Mouse (Mus musculus): ENCODE data around the gene Creld2. TPM values are rescaled to one million over a fixed set of nuclear protein-coding genes. Genes with fewer than 3 reads are reported as not detected.

The Creld2 gene
- polyA plus RNA-seq, 1 experiment from 2014 or later: 126 TPM

- Histone ChIP-seq H3K4me3 (peak overlapping the region; percentile 69; the same call in 1 of the 2 replicates), H3K9me3 (no peaks in the 10 kb centered on the region), H3K4me1 (peaks cover 67% of the 10 kb centered on the region), H3K27ac (peak overlapping the region; percentile 92; the same call in 1 of the 2 replicates), H3K27me3 (ENCODE audit: insufficient read depth, poor library complexity, severe bottlenecking) (no peaks in the 10 kb centered on the region), H3K36me3 (no peaks in the 10 kb centered on the region)
- no peak for DNase-seq (ENCODE audit: low spot score)
- 77% methylated on average over 6 of the region's 6 CpGs for WGBS
Observed at GRCm38 (mm10) chr15:88836031-88836430, 16.6 kb downstream of the Creld2 start.

DNA sequence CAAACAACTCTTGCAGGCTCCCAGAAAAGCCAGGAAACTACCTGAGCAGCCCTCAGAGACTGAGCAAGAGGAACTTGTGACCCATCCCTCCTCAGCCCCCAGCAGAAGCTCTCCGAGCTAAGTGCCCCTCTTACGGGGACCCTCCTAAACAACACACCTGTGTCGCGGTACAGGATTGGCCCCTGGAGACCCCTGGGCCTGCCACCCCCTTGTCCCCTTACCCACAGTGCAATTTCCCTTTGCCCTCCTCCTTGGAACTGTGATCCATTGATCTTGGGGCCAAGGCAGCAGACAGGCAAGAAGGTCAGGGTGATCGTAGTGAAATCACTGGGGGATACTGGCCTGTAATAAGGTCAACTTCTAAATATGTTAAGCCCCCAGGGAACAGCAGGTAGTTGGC lies 17.1 kb downstream of the Creld2 start:
- 76% methylated on average over 5 of the region's 5 CpGs for WGBS
- Histone ChIP-seq H3K27me3 (ENCODE audit: insufficient read depth, poor library complexity, severe bottlenecking) (no peaks in the 10 kb centered on the region), H3K4me3 (peak overlapping the region; percentile 69), H3K27ac (peak overlapping the region; percentile 92), H3K36me3 (no peaks in the 10 kb centered on the region), H3K4me1 (peaks cover 67% of the 10 kb centered on the region), H3K9me3 (no peaks in the 10 kb centered on the region)
- DNase-seq (ENCODE audit: low spot score): no peak

- Histone ChIP-seq H3K4me1 (peaks cover 67% of the 10 kb centered on the region), H3K36me3 (no peaks in the 10 kb centered on the region)
- 1% methylated on average over 39 of the region's 39 CpGs for WGBS
Observed at GRCm38 (mm10) chr15:88837199-88837932, 17.9 kb downstream of the Creld2 start.

DNA sequence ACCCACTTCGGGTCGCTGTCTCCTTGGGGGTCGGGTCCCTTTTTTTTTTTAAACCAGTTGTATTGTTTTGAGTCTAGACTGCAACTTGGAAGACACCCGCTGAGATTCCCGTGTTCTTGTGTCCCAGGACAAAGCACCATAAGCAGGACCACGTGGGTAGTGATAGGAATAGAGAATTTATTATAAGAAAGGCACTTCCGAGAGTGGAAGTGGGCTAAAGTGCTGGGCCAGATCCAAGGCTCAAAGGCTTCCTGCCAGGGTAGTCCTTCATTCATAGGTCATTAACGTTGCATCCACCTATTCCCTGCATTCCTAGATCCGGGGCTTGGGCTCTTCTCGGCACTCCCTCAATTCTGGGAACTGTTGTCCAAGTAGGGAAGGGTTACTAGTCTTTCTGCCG lies 18.5 kb downstream of the Creld2 start:
- no peak for DNase-seq (ENCODE audit: low spot score)
- no peaks in the 10 kb centered on the region for H3K9me3 ChIP-seq
- peaks cover 65% of the 10 kb centered on the region for H3K4me1 ChIP-seq
- peak overlapping the region; percentile 92 for H3K27ac ChIP-seq
- 1% methylated on average over 11 of the region's 11 CpGs for WGBS
- no peaks in the 10 kb centered on the region for H3K36me3 ChIP-seq
- no peaks in the 10 kb centered on the region for H3K27me3 ChIP-seq (ENCODE audit: insufficient read depth, poor library complexity, severe bottlenecking)
- H3K4me3 ChIP-seq: peak overlapping the region; percentile 69

More at GRCm38 (mm10) chr15:88837199-88837932, 17.9 kb downstream of the Creld2 start:
- Histone ChIP-seq H3K4me3 (peak overlapping the region; percentile 69), H3K27ac (peak overlapping the region; percentile 92), H3K9me3 (no peaks in the 10 kb centered on the region), H3K27me3 (ENCODE audit: insufficient read depth, poor library complexity, severe bottlenecking) (no peaks in the 10 kb centered on the region)
- DNase-seq (ENCODE audit: low spot score): peak; percentile 86

- H3K4me1 ChIP-seq: peaks cover 77% of the 10 kb centered on the region
Observed at GRCm38 (mm10) chr15:88839271-88839670, 19.8 kb downstream of the Creld2 start.

DNA sequence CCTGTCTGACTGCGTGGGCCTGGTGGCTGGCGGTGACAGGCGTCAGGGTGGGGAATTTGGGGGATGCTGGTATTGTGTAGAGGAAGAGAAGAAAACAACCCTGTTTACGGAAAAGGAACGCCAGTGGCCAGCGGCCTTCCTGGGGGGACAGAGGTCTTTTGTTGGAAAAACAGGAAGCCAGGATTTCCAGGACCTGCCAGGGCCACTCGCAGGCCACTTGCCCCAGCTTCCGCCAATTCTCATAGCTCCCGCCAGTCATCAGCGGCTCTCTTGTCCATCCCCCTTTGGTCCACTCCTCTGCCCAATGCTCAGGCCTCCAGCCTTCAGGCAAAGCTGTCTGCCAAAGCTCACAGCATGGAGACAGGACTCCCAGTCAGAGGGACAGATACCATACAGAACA lies 20.7 kb downstream of the Creld2 start:
- Histone ChIP-seq H3K4me3 (no peak overlapping the region), H3K27ac (peak overlapping the region; percentile 95), H3K27me3 (ENCODE audit: insufficient read depth, poor library complexity, severe bottlenecking) (no peaks in the 10 kb centered on the region), H3K36me3 (no peaks in the 10 kb centered on the region), H3K4me1 (peaks cover 78% of the 10 kb centered on the region), H3K9me3 (no peaks in the 10 kb centered on the region)
- DNase-seq (ENCODE audit: low spot score): peak; percentile 89
- WGBS: 22% methylated on average over 10 of the region's 10 CpGs

More at GRCm38 (mm10) chr15:88839271-88839670, 19.8 kb downstream of the Creld2 start:
- WGBS: 8% methylated on average over 9 of the region's 9 CpGs
- Histone ChIP-seq H3K36me3 (no peaks in the 10 kb centered on the region), H3K27ac (peak overlapping the region; percentile 95), H3K9me3 (no peaks in the 10 kb centered on the region), H3K4me3 (peak overlapping the region; percentile 38), H3K27me3 (ENCODE audit: insufficient read depth, poor library complexity, severe bottlenecking) (no peaks in the 10 kb centered on the region)
- DNase-seq (ENCODE audit: low spot score): peak; percentile 96

- Histone ChIP-seq H3K27me3 (ENCODE audit: insufficient read depth, poor library complexity, severe bottlenecking) (no peaks in the 10 kb centered on the region), H3K9me3 (no peaks in the 10 kb centered on the region), H3K4me1 (peaks cover 76% of the 10 kb centered on the region), H3K4me3 (no peak overlapping the region), H3K36me3 (no peaks in the 10 kb centered on the region), H3K27ac (peak overlapping the region; percentile 95)
- DNase-seq (ENCODE audit: low spot score): no peak
- 90% methylated on average over 2 of the region's 2 CpGs for WGBS
Observed at GRCm38 (mm10) chr15:88841160-88841559, 21.7 kb downstream of the Creld2 start.

GRCm38 (mm10) chr15:88841580-88842299 lies 22.3 kb downstream of the Creld2 start:
- H3K27ac ChIP-seq: peak overlapping the region; percentile 95
- H3K4me1 ChIP-seq: peaks cover 70% of the 10 kb centered on the region
- H3K36me3 ChIP-seq: no peaks in the 10 kb centered on the region
- no peak overlapping the region for H3K4me3 ChIP-seq
- no peaks in the 10 kb centered on the region for H3K9me3 ChIP-seq
- WGBS: 81% methylated on average over 3 of the region's 3 CpGs
- no peaks in the 10 kb centered on the region for H3K27me3 ChIP-seq (ENCODE audit: insufficient read depth, poor library complexity, severe bottlenecking)
- DNase-seq (ENCODE audit: low spot score): no peak

- WGBS: 63% methylated on average over 3 of the region's 3 CpGs
- peak overlapping the region; percentile 95 for H3K27ac ChIP-seq
- no peaks in the 10 kb centered on the region for H3K9me3 ChIP-seq
- no peak overlapping the region for H3K4me3 ChIP-seq
- DNase-seq (ENCODE audit: low spot score): no peak
- H3K4me1 ChIP-seq: peaks cover 66% of the 10 kb centered on the region
- no peaks in the 10 kb centered on the region for H3K36me3 ChIP-seq
- no peaks in the 10 kb centered on the region for H3K27me3 ChIP-seq (ENCODE audit: insufficient read depth, poor library complexity, severe bottlenecking)
Observed at GRCm38 (mm10) chr15:88842300-88842673, 22.8 kb downstream of the Creld2 start.

GRCm38 (mm10) chr15:88843486-88844097 lies 24.1 kb downstream of the Creld2 start:
- no peaks in the 10 kb centered on the region for H3K36me3 ChIP-seq
- H3K4me1 ChIP-seq: peaks cover 58% of the 10 kb centered on the region
- 35% methylated on average over 8 of the region's 8 CpGs for WGBS
- no peaks in the 10 kb centered on the region for H3K27me3 ChIP-seq (ENCODE audit: insufficient read depth, poor library complexity, severe bottlenecking)
- no peak for DNase-seq (ENCODE audit: low spot score)
- peak overlapping the region; percentile 83 for H3K27ac ChIP-seq
- H3K4me3 ChIP-seq: no peak overlapping the region
- H3K9me3 ChIP-seq: no peaks in the 10 kb centered on the region

DNA sequence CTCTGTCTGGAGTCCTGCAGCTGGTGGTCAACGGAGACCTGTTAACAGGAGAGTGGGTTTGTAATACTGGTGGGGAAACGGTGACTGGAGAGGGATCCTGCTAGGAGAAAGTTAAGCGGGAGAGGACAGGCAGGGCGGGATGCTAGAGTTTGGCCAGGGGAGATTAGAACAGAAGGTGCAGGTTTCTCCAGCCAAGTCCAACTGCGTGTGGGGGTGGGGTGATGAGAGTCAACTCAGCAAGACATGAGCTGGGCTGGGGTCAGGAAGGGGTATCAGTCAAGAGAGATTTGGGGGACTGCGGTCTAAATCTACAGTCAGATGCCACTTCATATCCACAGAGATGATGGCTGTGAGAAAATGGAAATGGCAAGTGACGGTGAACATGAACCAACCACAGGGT lies 25.5 kb downstream of the Creld2 start:
- Histone ChIP-seq H3K36me3 (no peaks in the 10 kb centered on the region), H3K27me3 (ENCODE audit: insufficient read depth, poor library complexity, severe bottlenecking) (no peaks in the 10 kb centered on the region), H3K9me3 (no peaks in the 10 kb centered on the region), H3K27ac (no peak overlapping the region), H3K4me1 (peaks cover 46% of the 10 kb centered on the region), H3K4me3 (no peak overlapping the region)
- 84% methylated on average over 7 of the region's 7 CpGs for WGBS
- DNase-seq (ENCODE audit: low spot score): no peak

GRCm38 (mm10) chr15:88848661-88849060 lies 29.2 kb downstream of the Creld2 start:
- no peak for DNase-seq (ENCODE audit: low spot score)
- H3K4me3 ChIP-seq: no peak overlapping the region
- no peaks in the 10 kb centered on the region for H3K9me3 ChIP-seq
- 85% methylated on average over 1 of the region's 1 CpGs for WGBS
- peaks cover 42% of the 10 kb centered on the region for H3K4me1 ChIP-seq
- H3K36me3 ChIP-seq: no peaks in the 10 kb centered on the region
- H3K27me3 ChIP-seq (ENCODE audit: insufficient read depth, poor library complexity, severe bottlenecking): no peaks in the 10 kb centered on the region
- H3K27ac ChIP-seq: no peak overlapping the region

GRCm38 (mm10) chr15:88849621-88850020 lies 30.2 kb downstream of the Creld2 start:
- no peaks in the 10 kb centered on the region for H3K27me3 ChIP-seq (ENCODE audit: insufficient read depth, poor library complexity, severe bottlenecking)
- no peaks in the 10 kb centered on the region for H3K36me3 ChIP-seq
- no peak for DNase-seq (ENCODE audit: low spot score)
- peaks cover 43% of the 10 kb centered on the region for H3K4me1 ChIP-seq
- 87% methylated on average over 2 of the region's 2 CpGs for WGBS
- no peaks in the 10 kb centered on the region for H3K9me3 ChIP-seq
- H3K27ac ChIP-seq: no peak overlapping the region
- H3K4me3 ChIP-seq: no peak overlapping the region

Measured in heart, embryonic 10.5 days (tissue).